Mouse (Mus musculus): ENCODE results near the gene Pcsk5.

Gene Pcsk5

GRCm38 (mm10) chr19:17385426-17385825, 452.0 kb downstream of the Pcsk5 start:
- no peak for DNase-seq

- no peak for DNase-seq
These were observed 452.4 kb downstream of the Pcsk5 start for GRCm38 (mm10) chr19:17385022-17385421.

GRCm38 (mm10) chr19:17382807-17383397, 454.5 kb downstream of the Pcsk5 start:
- DNase-seq, result no peak
